Mouse (Mus musculus) MEL (cell line): Measurements from ENCODE around the gene Myocd.

Experiments
- E2F4 ChIP-seq: IDR thresholded peaks from 2 replicates; pipeline ENCODE4 v1.6.1; 2011; ENCODE audit warnings: low read depth, low read length, improper control_type of control experiment, borderline replicate concordance
- GATA1 ChIP-seq: IDR thresholded peaks from 2 replicates; pipeline ENCODE4 v1.6.1; 2011; ENCODE audit warnings: low read depth, low read length, improper control_type of control experiment
- MAX ChIP-seq: IDR thresholded peaks from 2 replicates; pipeline ENCODE4 v1.6.1; 2011; ENCODE audit warnings: low read length, improper control_type of control experiment
- MAZ ChIP-seq: IDR thresholded peaks from 2 replicates; pipeline ENCODE4 v1.6.1; 2012; ENCODE audit warnings: low read depth, mild to moderate bottlenecking, inconsistent platforms, low read length, improper control_type of control experiment
- MYC ChIP-seq: IDR thresholded peaks from 2 replicates; pipeline ENCODE4 v1.6.1; 2011; ENCODE audit warnings: low read depth, mild to moderate bottlenecking, low read length, improper control_type of control experiment, moderate library complexity
- UBTF ChIP-seq: IDR thresholded peaks from 2 replicates; pipeline ENCODE4 v1.6.1; 2012; ENCODE audit warnings: low read depth, mild to moderate bottlenecking, inconsistent platforms, low read length, improper control_type of control experiment, moderate library complexity, borderline replicate concordance; ENCODE audit not compliant: insufficient read depth
- ZNF384 ChIP-seq: IDR thresholded peaks from 2 replicates; pipeline ENCODE4 v1.6.1; 2012; ENCODE audit warnings: low read depth, mild to moderate bottlenecking, inconsistent platforms, low read length, improper control_type of control experiment

DNA sequence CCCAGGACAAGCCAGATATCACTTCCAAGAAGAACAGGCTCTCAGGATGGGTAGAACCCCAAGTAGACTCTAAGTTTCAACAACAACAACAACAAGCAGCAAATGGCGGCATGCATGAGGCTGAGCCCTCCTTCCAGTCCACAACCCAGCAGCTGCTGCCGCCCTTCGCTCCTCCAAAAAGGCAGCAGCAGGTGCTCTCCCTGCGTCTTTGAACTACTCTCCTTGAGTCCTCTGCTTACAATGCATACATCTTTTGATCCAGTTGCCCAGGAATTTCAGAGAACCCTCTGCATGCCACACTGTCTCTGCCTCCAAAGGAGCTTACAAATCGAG is 111.2 kb downstream of the Myocd start:
- TF ChIP-seq MAX (no peak), ZNF384 (no peak), GATA1 (no peak), MAZ (no peak), E2F4 (no peak), MYC (no peak), UBTF (no peak)
